Mouse (Mus musculus): ENCODE data around the gene Paqr6.

Gene Paqr6

GRCm38 (mm10) chr3:88364337-88364736, at the start of gene Paqr6:
TSS of gene Paqr6 (plus strand) at chr3:88364584.
- in situ Hi-C loops (cut with MboI, MseI): loop anchor here (25.0 kb wide), 1 partner anchor 698 kb away; no protein-coding TSS in a partner anchor

GRCm38 (mm10) chr3:88324951-88325405, 39.4 kb upstream of the Paqr6 start, which contains the start of gene Glmp:
TSS of gene Glmp (plus strand) at chr3:88325023.
- in situ Hi-C loops (cut with MboI, MseI): loop anchor here (25.0 kb wide), 1 partner anchor 537 kb away; no protein-coding TSS in a partner anchor

GRCm38 (mm10) chr3:88328956-88329355, 35.4 kb upstream of the Paqr6 start:
- in situ Hi-C loops (cut with MboI, MseI): no loop called here

- in situ Hi-C loops (cut with MboI, MseI): no loop called here
Observed at GRCm38 (mm10) chr3:88331282-88331681, 33.1 kb upstream of the Paqr6 start.

GRCm38 (mm10) chr3:88334029-88334658, 30.2 kb upstream of the Paqr6 start:
- in situ Hi-C loops (cut with MboI, MseI): no loop called here

- in situ Hi-C loops (cut with MboI, MseI): no loop called here
Observed at GRCm38 (mm10) chr3:88334902-88335435, 29.4 kb upstream of the Paqr6 start.

- in situ Hi-C loops (cut with MboI, MseI): no loop called here
Observed at GRCm38 (mm10) chr3:88335436-88336053, 28.8 kb upstream of the Paqr6 start.

- in situ Hi-C loops (cut with MboI, MseI): no loop called here
Observed at GRCm38 (mm10) chr3:88336058-88337013, 28.0 kb upstream of the Paqr6 start, which contains the start of the genes Tmem79 and Smg5. TSS of gene Tmem79 (minus strand) at chr3:88336148. TSS of gene Smg5 (plus strand) at chr3:88336260.

GRCm38 (mm10) chr3:88337367-88338020, 26.9 kb upstream of the Paqr6 start:
- in situ Hi-C loops (cut with MboI, MseI): no loop called here

GRCm38 (mm10) chr3:88338316-88338715, 26.1 kb upstream of the Paqr6 start:
- in situ Hi-C loops (cut with MboI, MseI): no loop called here

- in situ Hi-C loops (cut with MboI, MseI): no loop called here
Observed at GRCm38 (mm10) chr3:88339006-88339405, 25.4 kb upstream of the Paqr6 start.

- in situ Hi-C loops (cut with MboI, MseI): loop anchor here (10.0 to 25.0 kb wide), 2 partner anchors 354 to 712 kb away; no protein-coding TSS in a partner anchor
Observed at GRCm38 (mm10) chr3:88350732-88351131, 13.7 kb upstream of the Paqr6 start.

- in situ Hi-C loops (cut with MboI, MseI): loop anchor here (10.0 to 25.0 kb wide), 2 partner anchors 352 to 709 kb away; no protein-coding TSS in a partner anchor
Observed at GRCm38 (mm10) chr3:88352907-88353306, 11.5 kb upstream of the Paqr6 start.

GRCm38 (mm10) chr3:88354396-88355165, 9.8 kb upstream of the Paqr6 start:
- in situ Hi-C loops (cut with MboI, MseI): loop anchor here (10.0 to 25.0 kb wide), 2 partner anchors 350 to 708 kb away; no protein-coding TSS in a partner anchor

GRCm38 (mm10) chr3:88359584-88359983, 4.8 kb upstream of the Paqr6 start:
- in situ Hi-C loops (cut with MboI, MseI): loop anchor here (10.0 to 25.0 kb wide), 2 partner anchors 345 to 703 kb away; no protein-coding TSS in a partner anchor

GRCm38 (mm10) chr3:88359989-88360388, 4.4 kb upstream of the Paqr6 start:
- in situ Hi-C loops (cut with MboI, MseI): loop anchor here (10.0 to 25.0 kb wide), 2 partner anchors 345 to 702 kb away; no protein-coding TSS in a partner anchor

GRCm38 (mm10) chr3:88361096-88361495, 3.3 kb upstream of the Paqr6 start:
- in situ Hi-C loops (cut with MboI, MseI): loop anchor here (25.0 kb wide), 1 partner anchor 701 kb away; no protein-coding TSS in a partner anchor

- in situ Hi-C loops (cut with MboI, MseI): loop anchor here (25.0 kb wide), 1 partner anchor 701 kb away; no protein-coding TSS in a partner anchor
Observed at GRCm38 (mm10) chr3:88361612-88362313, 2.6 kb upstream of the Paqr6 start.

- in situ Hi-C loops (cut with MboI, MseI): loop anchor here (25.0 kb wide), 1 partner anchor 699 kb away; no protein-coding TSS in a partner anchor
Observed at GRCm38 (mm10) chr3:88363700-88364099, 684 bp upstream of the Paqr6 start.
